Mouse (Mus musculus) stomach, embryonic 16.5 days (tissue): ENCODE data around the gene A730049H05Rik. TPM values are rescaled to one million over a fixed set of nuclear protein-coding genes. Genes with fewer than 3 reads are reported as not detected.

Experiments
- ATAC-seq: fragments of 200-750 bp; cut with Nextera tagmentation; 2 replicates; pipeline ENCODE4 v1.8.0; 2017; ENCODE audit warnings: moderate number of reproducible peaks, moderate TSS enrichment; ENCODE audit not compliant: insufficient read depth, low FRiP score
- H3K27ac ChIP-seq: fragments of 300-500 bp; sonication (generic); 2 replicates; pipeline ENCODE4 v1.5.1; 2014; ENCODE audit warnings: low read length
- H3K27me3 ChIP-seq: fragments of 300-500 bp; sonication (generic); 2 replicates; pipeline ENCODE4 v1.6.1; 2014; ENCODE audit warnings: low read length, control low read depth, mixed read lengths; ENCODE audit not compliant: control insufficient read depth, insufficient read depth
- H3K36me3 ChIP-seq: fragments of 300-500 bp; sonication (generic); 2 replicates; pipeline ENCODE4 v1.6.1; 2014; ENCODE audit warnings: low read length; ENCODE audit not compliant: control insufficient read depth, insufficient read depth
- H3K4me1 ChIP-seq: fragments of 300-500 bp; sonication (generic); 2 replicates; pipeline ENCODE4 v1.6.1; 2014; ENCODE audit warnings: low read length, control low read depth, mixed read lengths; ENCODE audit not compliant: control insufficient read depth, insufficient read depth
- H3K4me2 ChIP-seq: fragments of 300-500 bp; sonication (generic); 2 replicates; pipeline ENCODE4 v1.6.1; 2014; ENCODE audit warnings: low read depth, low read length, mixed read lengths
- H3K4me3 ChIP-seq: fragments of 300-500 bp; sonication (generic); replicated peaks from 2 replicates; pipeline ENCODE4 v1.5.1; 2014; ENCODE audit warnings: mild to moderate bottlenecking, low read length
- H3K9ac ChIP-seq: fragments of 300-500 bp; sonication (generic); 2 replicates; pipeline ENCODE4 v1.6.1; 2014; ENCODE audit warnings: low read length
- H3K9me3 ChIP-seq: fragments of 300-500 bp; sonication (generic); replicated peaks from 2 replicates; pipeline ENCODE4 v1.6.1; 2016; ENCODE audit warnings: low read length, control low read depth; ENCODE audit not compliant: control insufficient read depth
- WGBS: fragments of 180-500 bp; shearing (Covaris S2); extraction: QIAGEN DNeasy Blood & Tissue Kit; methylation state at CpG from one replicate; pipeline ENCODE4 v1.1.7; 2014; 5-methylcytosine and 5-hydroxymethylcytosine counted together
- polyA plus RNA-seq: library from polyadenylated mRNA; unstranded; fragments of >200 nt; fragmentation: Nextera tagmentation; extraction: Ambion mirVana; gene quantifications from 2 replicates; pipeline ENCODE4 v1.2.1, GENCODE M21; 2015

Gene A730049H05Rik
- polyA plus RNA-seq, 1 experiment from 2014 or later, result 0.87 TPM

DNA sequence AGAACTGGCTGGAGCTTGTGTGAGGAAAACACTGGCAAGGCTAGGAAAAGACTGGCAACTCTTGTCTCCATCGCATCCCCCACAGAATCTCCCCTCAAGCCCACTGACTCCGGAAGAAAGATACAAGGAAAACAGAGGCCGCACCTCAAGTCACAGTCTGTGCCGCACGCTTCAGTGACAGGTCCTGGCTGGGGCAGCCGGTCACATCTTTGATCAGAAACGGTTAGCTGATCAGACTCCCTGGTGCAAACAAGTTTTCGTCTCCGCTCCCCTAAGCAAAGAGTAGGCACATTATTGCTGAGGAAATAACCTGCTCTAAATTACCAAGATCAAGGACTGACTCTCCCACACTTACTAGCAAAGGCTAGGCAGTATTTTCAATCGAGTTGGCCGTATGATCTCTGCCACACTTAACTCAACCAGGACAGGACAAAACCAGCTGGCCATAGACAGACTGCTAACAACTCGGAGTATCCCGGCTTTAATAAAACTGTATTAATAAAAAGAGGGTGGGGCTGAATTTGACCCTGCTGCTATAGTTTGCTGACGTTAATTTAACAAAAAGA is 63.5 kb downstream of the A730049H05Rik start:
- Histone ChIP-seq H3K27ac (no peak overlapping the region), H3K9ac (no peak overlapping the region), H3K9me3 (no peaks in the 10 kb centered on the region), H3K4me2 (no peak overlapping the region), H3K4me1 (no peaks in the 10 kb centered on the region), H3K36me3 (peaks cover 8% of the 10 kb centered on the region; the same call in 1 of the 2 replicates), H3K27me3 (no peaks in the 10 kb centered on the region), H3K4me3 (no peak overlapping the region)
- WGBS, result 81% methylated on average over 14 of the region's 14 CpGs
- no peak for ATAC-seq

DNA sequence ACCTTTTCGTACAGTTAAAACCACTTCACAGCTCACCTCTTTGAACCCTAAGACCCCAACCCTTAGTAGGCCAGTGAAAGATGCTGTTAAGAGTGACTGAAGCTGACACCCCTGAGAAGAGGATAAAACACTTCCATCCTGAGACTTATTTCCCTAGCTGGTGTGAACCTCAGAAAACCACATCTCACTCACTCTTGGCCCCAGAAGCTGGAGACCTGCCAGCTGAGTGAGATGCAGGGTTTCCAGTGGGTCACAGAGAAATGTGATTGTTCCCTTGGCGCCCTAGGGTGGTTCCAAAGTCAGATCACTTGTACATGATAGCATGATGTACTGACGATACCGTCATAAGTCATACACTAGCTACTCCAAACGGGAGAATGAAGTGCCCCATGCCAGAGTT is 66.2 kb downstream of the A730049H05Rik start:
- no peak overlapping the region for H3K4me2 ChIP-seq
- H3K4me3 ChIP-seq, result no peak overlapping the region
- peaks cover 11% of the 10 kb centered on the region; the same call in 1 of the 2 replicates for H3K36me3 ChIP-seq
- no peaks in the 10 kb centered on the region for H3K4me1 ChIP-seq
- 75% methylated on average over 5 of the region's 5 CpGs for WGBS
- H3K9ac ChIP-seq, result no peak overlapping the region
- H3K27me3 ChIP-seq, result no peaks in the 10 kb centered on the region
- H3K27ac ChIP-seq, result no peak overlapping the region
- no peaks in the 10 kb centered on the region for H3K9me3 ChIP-seq
- no peak for ATAC-seq

DNA sequence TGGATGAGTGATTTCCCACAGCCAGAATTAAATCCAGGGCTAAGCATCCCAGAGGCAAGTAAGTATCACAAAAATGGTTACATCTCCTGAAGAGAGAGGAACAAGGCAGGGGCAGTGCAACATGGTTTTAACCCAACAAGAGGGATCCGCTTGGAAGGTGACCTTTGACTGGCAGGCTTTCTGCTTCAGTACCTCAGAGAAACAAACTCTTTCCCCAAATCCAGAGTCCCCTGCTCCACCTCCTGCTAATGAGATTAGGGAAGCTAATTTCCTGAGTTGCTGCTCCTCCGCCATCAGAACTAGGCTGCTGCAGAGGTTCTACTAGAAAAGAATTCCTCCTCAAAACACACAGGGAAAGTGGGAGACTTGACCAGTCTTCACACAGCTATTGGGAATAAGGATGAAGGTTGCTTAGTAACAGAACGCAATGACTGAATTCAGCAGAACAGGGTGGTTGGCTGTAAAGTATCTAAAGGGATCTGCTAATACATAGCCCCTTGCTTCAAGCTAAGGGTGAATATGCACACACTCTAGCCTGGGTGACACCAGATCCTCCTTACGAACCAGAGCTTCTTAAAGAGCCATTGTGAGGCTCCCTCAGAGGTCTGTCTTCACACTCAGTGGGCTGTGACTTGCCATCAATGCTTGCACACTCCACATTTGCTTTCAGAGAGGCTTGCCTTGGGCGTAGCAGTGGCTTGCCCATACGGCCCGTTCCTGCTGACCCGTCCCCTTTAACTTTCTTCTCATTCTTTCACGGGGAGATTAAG is 67.0 kb downstream of the A730049H05Rik start:
- H3K9ac ChIP-seq, result no peak overlapping the region
- H3K4me1 ChIP-seq, result no peaks in the 10 kb centered on the region
- peaks cover 9% of the 10 kb centered on the region; the same call in 1 of the 2 replicates for H3K36me3 ChIP-seq
- 69% methylated on average over 9 of the region's 9 CpGs for WGBS
- no peak for ATAC-seq
- H3K4me2 ChIP-seq, result no peak overlapping the region
- H3K27ac ChIP-seq, result no peak overlapping the region
- H3K27me3 ChIP-seq, result no peaks in the 10 kb centered on the region
- no peaks in the 10 kb centered on the region for H3K9me3 ChIP-seq
- no peak overlapping the region for H3K4me3 ChIP-seq

DNA sequence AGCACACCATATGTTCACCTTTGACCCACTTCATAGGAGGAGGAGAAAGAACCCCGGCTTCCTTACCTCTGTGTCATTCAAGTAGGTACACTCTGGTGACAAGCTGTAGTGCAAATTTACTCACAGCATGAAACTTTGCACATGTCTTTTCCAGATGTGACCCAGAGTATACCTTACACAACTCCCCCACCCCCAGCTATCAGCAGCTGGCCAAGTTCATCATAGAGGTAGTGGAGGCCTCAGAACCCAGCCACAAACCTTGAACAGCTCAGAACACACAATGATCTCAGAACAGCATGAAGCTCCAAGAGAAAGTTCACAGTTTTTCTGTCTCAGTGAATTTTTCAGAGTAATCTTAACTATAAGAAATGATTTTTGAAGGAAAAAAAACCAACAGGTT is 75.3 kb downstream of the A730049H05Rik start:
- no peak overlapping the region for H3K4me3 ChIP-seq
- no peak overlapping the region for H3K4me2 ChIP-seq
- 32% methylated on average over 1 of the region's 1 CpGs for WGBS
- H3K4me1 ChIP-seq, result no peaks in the 10 kb centered on the region
- no peak for ATAC-seq
- H3K9ac ChIP-seq, result no peak overlapping the region
- no peak overlapping the region for H3K27ac ChIP-seq
- no peaks in the 10 kb centered on the region for H3K27me3 ChIP-seq
- no peaks in the 10 kb centered on the region; the same call in 1 of the 2 replicates for H3K36me3 ChIP-seq
- no peaks in the 10 kb centered on the region for H3K9me3 ChIP-seq

Other genes with a start within 250 kb of the A730049H05Rik start
- gene Prickle2, start 110.3 kb upstream of the A730049H05Rik start, polyA plus RNA-seq, result 8.8 and 9.3 TPM in 2 replicates
- 0.11 and 0.25 TPM in 2 replicates for gene Gm15737, start 52.9 kb downstream of the A730049H05Rik start, polyA plus RNA-seq
- gene Adamts9, start 127.0 kb downstream of the A730049H05Rik start, polyA plus RNA-seq, result 17.6 and 22.8 TPM in 2 replicates